Mouse (Mus musculus) pancreas, adult 10 weeks (tissue): ENCODE data around the gene Serpinb8. TPM values are rescaled to one million over a fixed set of nuclear protein-coding genes. Genes with fewer than 3 reads are reported as not detected.

Source experiments
- polyA plus RNA-seq: library from polyadenylated mRNA; stranded (reverse); fragments of 350-450 nt; fragmentation: Illumina TruSeq; extraction: RNeasy Lipid Tissue Mini Kit (QIAGEN cat#74804); gene quantifications from one replicate; pipeline ENCODE4 v1.2.3, GENCODE M21; 2015; ENCODE audit warnings: low read depth, low replicate concordance; ENCODE audit not compliant: insufficient read depth

The Serpinb8 gene
- 1.7 TPM for polyA plus RNA-seq

GRCm38 (mm10) chr1:107589691-107590470 lies at the start of gene Serpinb8:
Serpinb8 (plus strand) TSS chr1:107590006.

Other genes with a start within 250 kb of the Serpinb8 start
- not detected for gene Serpinb11, start 228.8 kb upstream of the Serpinb8 start, polyA plus RNA-seq
- not detected for gene Serpinb7, start 190.4 kb upstream of the Serpinb8 start, polyA plus RNA-seq
- gene Serpinb2, start 78.6 kb upstream of the Serpinb8 start, polyA plus RNA-seq: not detected